Mouse (Mus musculus): ENCODE results near the gene 9330182L06Rik.

DNA sequence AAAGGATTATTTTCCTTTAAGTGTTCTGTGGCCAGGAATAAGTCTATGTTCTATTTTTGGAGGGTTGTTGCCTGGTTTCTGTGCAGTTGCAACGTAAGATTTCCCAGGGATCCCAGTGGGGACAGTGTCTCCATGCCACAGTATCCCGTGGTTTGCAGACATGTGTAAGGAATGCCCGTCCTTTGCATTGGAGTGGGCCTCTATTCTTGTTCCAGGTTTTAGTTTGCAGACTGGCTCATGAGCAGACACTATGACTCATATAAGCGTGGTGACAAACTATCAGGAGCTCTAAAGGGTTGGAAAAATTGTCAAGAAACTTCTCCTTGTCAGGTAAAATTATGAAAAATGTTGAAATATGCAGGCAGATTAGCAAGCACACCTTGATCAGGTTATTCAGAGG, 107.4 kb downstream of the 9330182L06Rik start:
- no peak for TF ChIP-seq POLR2A (IDR thresholded peaks at IDR 0.05; ENCODE audit: low read depth, low read length)
- no peak for TF ChIP-seq CTCF (IDR thresholded peaks at IDR 0.05; ENCODE audit: extremely low read depth, insufficient read length, insufficient replicate concordance, low read depth, low read length)
